Mouse (Mus musculus) MEL (cell line): Measurements from ENCODE around the gene Mpi.

Source experiments
- CTCF ChIP-seq, 3 experiments: IDR thresholded peaks in 2 of 3; conservative IDR thresholded peaks in 1 of 3; 2 replicates each; pipeline ENCODE4 v1.5.1; 2011 to 2012; ENCODE audit warnings: low read length in 3 of 3, low read depth in 2 of 3, mild to moderate bottlenecking in 2 of 3, improper control_type of control experiment in 1 of 3, inconsistent platforms in 1 of 3, mixed read lengths in 1 of 3, moderate library complexity in 1 of 3; ENCODE audit not compliant: control insufficient read depth in 1 of 3, insufficient read depth in 1 of 3, poor library complexity in 1 of 3, severe bottlenecking in 1 of 3
- E2F4 ChIP-seq: IDR thresholded peaks from 2 replicates; pipeline ENCODE4 v1.6.1; 2011; ENCODE audit warnings: low read depth, low read length, improper control_type of control experiment, borderline replicate concordance
- GABPA ChIP-seq: IDR thresholded peaks from 2 replicates; pipeline ENCODE4 v1.6.1; 2012; ENCODE audit warnings: low read depth, mild to moderate bottlenecking, inconsistent platforms, low read length, improper control_type of control experiment, moderate library complexity
- GATA1 ChIP-seq: IDR thresholded peaks from 2 replicates; pipeline ENCODE4 v1.6.1; 2011; ENCODE audit warnings: low read depth, low read length, improper control_type of control experiment
- JUND ChIP-seq: IDR thresholded peaks from 2 replicates; pipeline ENCODE4 v1.6.1; 2011; ENCODE audit warnings: low read depth, mild to moderate bottlenecking, improper control_type of control experiment, low read length
- MAFK ChIP-seq: IDR thresholded peaks from 2 replicates; pipeline ENCODE4 v1.6.1; 2011; ENCODE audit warnings: low read depth, mild to moderate bottlenecking, low read length, improper control_type of control experiment, borderline replicate concordance
- MEF2A ChIP-seq: IDR thresholded peaks from 2 replicates; pipeline ENCODE4 v1.6.1; 2014; ENCODE audit warnings: low read depth, mild to moderate bottlenecking, inconsistent platforms, low read length, improper control_type of control experiment; ENCODE audit not compliant: poor library complexity, insufficient replicate concordance, severe bottlenecking; ENCODE audit errors: extremely low read depth
- POLR2A ChIP-seq, 2 experiments: IDR thresholded peaks; 2 replicates each; pipeline ENCODE4 v1.6.1; 2011 to 2012; ENCODE audit warnings: low read length in 2 of 2, mild to moderate bottlenecking in 2 of 2, control low read depth in 1 of 2, improper control_type of control experiment in 1 of 2, low read depth in 1 of 2, moderate library complexity in 1 of 2; ENCODE audit not compliant: control insufficient read depth in 1 of 2, insufficient read depth in 1 of 2, poor library complexity in 1 of 2
- ZMIZ1 ChIP-seq: IDR thresholded peaks from 2 replicates; pipeline ENCODE4 v1.6.1; 2012; ENCODE audit warnings: low read depth, mild to moderate bottlenecking, inconsistent platforms, low read length, improper control_type of control experiment, moderate library complexity

DNA sequence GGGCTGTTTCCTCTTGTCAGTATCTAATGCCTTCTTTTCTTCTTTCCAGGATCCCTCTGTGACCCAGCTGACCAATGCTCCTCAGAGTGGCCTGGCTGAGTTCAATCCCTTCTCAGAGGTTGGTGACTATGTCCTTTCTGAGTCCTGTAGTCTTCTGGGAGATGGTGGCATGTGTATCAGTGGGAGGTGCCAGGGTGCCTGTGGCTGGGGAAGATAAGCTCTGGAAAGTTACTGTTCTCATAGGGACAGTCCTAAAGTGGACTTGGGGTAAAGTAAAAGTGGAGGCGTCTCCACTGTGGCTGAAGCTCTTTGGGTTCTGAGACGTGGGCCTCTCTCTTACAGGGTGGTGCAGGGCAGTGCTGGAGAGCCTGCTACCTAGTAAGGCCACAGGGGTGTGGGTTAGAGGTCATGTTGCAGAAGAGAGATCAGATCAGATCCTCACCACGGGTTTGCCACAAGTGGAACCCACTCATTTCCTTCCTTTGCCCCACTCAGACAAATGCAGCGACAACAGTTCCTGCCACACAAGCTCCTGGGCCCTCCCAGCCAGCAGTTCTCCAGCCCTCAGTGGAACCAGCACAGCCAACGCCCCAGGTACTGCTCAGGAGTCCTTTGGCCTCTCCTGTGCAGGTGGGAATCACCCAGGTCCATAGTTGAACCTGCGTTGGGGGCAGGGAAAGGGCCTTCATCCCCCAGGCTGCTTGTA, 24.7 kb upstream of the Mpi start:
- no peak for TF ChIP-seq MAFK
- TF ChIP-seq POLR2A (IDR thresholded peaks at IDR 0.05; ENCODE audit: control insufficient read depth in 1 of 2, insufficient read depth in 1 of 2, low read depth in 1 of 2, low read length in 2 of 2, poor library complexity in 1 of 2) = no peak
- TF ChIP-seq GATA1 = no peak
- no peak for TF ChIP-seq CTCF (IDR thresholded peaks at IDR 0.05 in 2 of 3, conservative IDR thresholded peaks at IDR 0.05 in 1 of 3; ENCODE audit: control insufficient read depth in 1 of 3, insufficient read depth in 1 of 3, low read depth in 2 of 3, low read length in 3 of 3, poor library complexity in 1 of 3, severe bottlenecking in 1 of 3)
- TF ChIP-seq GABPA = no peak
- TF ChIP-seq JUND = no peak
- no peak for TF ChIP-seq MEF2A
- no peak for TF ChIP-seq ZMIZ1
- no peak for TF ChIP-seq E2F4
